Mouse (Mus musculus) gonadal fat pad, adult 2 months (tissue): ENCODE measurements around the gene AI661453. TPM values are rescaled to one million over a fixed set of nuclear protein-coding genes. Genes with fewer than 3 reads are reported as not detected.
"Not testable (repeated sequence)": the region's sequence is repeated elsewhere in the genome, so short reads cannot be mapped to it uniquely, and the experiment has no call there.

Experiments
- DNase-seq: peaks from one replicate; pipeline ENCODE4 v3.0.0-alpha.2; 2012; ENCODE audit warnings: low read depth
- polyA plus RNA-seq: library from polyadenylated mRNA; depleted of rRNA; stranded (reverse); fragments of >200 nt; gene quantifications from 2 replicates; pipeline ENCODE4 v1.2.3, GENCODE M21; 2012; rRNA removed

AI661453 gene
- polyA plus RNA-seq, result 1.6 and 1.8 TPM in 2 replicates

GRCm38 (mm10) chr17:47436156-47436906 lies at the start of gene AI661453:
TSS of gene AI661453 (plus strand) at chr17:47436615.
- no peak for DNase-seq

DNA sequence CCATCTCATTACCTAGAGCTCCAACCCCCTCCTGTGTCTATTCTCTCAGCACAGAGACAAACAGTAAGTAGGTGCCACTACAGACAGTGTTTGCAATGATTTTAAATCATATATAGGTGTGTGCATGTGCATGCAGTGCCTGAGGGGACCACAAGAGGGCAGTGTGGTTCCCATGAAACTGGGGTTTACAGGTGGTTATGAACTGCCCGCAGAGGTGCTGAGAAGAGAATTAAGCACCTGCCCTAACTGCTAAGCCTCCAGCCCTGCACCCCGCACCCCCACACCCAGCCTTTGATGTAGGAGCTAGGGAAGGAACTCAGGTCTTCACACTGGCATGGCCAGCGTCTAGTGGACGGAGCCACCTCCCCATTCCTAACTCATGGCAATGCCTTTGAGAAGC lies 49.8 kb upstream of the AI661453 start:
- DNase-seq, result no peak

- DNase-seq, result no peak
Measured at GRCm38 (mm10) chr17:47394223-47394869, 42.1 kb upstream of the AI661453 start.

GRCm38 (mm10) chr17:47395376-47395913 lies 41.0 kb upstream of the AI661453 start:
- peak; percentile 22 for DNase-seq

DNA sequence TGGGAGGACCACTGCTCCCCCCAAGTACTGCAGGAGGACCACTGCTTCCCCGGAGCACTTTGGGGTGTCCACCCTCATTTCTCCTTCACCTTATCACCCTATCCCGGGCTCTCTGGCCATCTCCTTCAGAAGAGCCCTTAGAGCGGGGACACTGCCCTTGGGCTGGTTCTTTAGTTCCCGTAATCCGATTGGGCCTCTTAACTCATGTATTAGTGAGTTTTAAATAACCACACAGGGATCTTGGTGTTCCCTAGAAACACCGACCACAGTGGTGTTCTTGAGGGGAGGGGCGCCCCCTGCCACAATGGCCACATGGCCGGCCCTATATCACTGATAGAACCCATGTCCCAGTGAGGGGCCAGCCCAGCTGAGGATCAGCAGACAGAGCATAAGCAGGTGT lies 37.3 kb upstream of the AI661453 start:
- no peak for DNase-seq

DNA sequence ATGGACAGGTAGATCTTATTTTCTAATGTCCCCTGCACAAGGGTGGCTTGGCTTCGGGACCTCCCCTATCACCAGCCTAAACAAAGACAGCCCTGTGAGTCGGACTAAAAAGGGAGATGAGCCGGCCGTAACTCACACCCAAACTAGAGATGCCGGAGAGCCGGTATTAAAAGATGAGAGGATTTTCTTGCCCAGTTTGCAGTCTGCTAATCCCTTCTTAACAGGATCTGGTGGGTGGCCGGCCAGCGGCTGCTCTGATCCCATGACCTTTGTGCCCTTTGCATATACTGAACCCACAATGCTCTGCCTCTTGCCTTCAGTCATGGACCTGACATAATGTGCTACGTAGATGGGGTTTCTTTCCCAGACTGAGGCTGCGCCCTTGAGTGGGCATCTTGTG lies 36.0 kb upstream of the AI661453 start, which contains the start of gene Guca1a:
Gene Guca1a, minus strand, starts transcription at position 134 of the 400 bp plus-strand sequence.
- DNase-seq, result no peak

DNA sequence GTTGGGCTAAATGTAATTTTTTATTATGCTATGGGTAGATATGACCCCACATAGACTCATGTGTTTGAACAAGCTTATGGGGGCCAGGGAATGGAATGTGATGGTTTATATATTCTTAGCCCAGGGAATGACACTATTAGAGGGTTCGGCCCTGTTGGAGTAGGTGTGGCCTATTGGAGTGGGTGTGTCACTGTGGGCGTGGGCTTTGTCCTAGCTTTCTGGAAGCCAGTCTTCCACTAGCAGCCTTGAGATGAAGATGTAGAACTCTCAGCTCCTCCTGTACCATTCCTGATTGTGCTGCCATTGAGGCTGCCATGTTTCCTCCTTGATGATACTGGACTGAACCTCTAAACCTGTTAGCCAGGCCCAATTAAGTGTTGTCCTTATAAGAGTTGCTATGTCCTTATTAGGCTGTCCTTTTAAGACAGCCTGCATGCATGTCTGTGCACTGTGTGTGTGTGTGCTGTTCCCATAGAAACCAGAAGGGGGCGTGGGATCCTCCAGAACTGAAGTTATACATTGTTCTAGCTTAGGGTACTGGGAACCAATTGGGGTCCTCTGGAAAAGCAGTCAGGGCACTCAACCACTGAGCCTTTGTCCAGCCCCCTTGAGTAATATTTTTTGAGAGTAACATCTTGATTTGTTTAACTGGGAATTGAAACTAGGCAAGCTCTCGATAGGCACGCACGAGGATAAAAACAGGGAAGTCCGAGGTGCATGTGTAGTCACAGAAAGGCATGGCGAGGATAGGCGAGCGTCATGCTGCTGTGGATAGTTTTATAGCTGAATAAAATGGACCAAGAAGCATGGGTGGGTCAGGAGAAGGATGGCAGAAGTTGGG lies 28.5 kb upstream of the AI661453 start:
- no peak for DNase-seq

- DNase-seq, result no peak
Measured at GRCm38 (mm10) chr17:47408558-47408898, 27.9 kb upstream of the AI661453 start.

DNA sequence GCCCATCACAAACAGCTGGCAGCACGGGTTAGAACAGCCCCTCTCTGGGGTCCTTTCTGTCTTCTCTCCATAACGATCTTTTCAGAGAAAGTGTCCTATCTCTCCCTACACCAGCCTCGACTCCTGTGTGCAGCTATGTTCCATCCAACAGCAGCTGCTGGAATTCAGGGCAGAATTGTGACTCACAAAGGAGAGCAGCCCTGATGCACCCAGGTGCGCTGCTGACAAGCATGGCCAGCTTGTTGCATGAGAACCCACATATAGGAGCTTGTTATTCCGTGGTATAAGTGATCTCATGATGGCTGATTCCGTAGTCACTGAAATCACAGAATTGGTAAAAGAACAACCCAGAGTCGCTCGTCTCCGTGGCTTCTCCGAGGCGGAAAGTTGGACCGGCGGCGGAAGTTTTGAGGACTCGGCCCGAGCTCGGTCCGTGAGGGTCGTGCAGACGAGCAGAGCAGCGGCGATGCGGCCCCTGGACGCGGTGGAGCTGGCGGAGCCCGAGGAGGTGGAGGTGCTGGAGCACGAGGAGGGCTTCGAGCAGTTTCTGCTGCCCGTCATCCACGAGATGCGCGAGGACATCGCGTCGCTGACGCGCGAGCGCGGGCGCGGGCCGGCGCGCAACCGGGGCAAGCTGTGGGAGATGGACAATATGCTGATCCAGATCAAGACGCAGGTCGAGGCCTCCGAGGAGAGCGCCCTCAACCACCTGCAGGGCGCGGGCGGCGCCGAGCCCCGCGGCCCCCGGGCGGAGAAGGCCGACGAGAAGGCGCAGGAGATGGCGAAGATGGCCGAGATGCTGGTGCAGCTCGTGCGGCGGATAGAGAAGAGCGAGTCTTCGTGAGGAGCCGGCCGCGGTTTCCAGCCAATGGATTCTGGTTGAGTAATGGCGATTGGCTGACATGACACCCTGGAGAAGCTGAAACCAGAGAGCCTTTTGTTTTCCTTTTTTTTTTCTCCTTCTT lies 26.2 kb upstream of the AI661453 start:
- DNase-seq, result not testable (repeated sequence)

DNA sequence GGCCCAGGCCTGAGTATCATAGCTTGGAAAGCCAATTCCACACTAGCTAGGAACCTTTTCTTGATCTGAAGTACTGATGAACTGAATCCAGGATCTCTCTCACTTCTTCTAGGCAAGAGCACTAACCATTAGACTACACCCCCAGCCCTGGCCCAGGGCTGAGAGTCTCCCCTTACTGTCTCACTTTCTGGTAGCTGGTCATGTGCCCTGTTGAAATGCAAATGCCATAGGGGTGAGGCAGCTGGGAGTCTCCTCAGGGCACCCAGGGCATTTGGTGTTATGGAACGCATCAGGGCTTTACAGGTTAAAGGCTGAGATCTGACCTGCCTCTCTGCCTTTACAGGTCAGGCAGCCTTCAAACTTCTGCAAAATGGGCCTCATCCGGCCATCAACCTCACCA lies 16.2 kb upstream of the AI661453 start:
- DNase-seq, result no peak

DNA sequence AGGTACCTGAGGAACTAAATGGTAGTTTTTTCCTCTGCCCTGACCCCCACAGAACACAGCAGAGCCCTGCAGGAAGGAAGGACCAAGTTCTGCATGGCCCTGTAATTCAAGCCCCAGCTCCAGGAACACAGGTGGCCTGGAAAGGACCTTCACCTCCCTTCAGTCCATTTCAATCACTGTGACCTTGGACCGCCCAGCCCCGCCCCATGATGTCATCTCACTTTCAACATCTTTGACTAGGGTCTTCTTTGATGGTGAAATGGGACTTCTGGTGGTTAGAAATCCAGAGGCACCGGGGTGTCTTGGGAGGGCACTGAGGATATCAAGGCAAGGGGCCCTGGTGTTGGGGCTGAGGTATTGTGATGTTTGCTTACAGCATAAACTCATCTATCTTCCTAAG lies 14.8 kb upstream of the AI661453 start:
- no peak for DNase-seq

DNA sequence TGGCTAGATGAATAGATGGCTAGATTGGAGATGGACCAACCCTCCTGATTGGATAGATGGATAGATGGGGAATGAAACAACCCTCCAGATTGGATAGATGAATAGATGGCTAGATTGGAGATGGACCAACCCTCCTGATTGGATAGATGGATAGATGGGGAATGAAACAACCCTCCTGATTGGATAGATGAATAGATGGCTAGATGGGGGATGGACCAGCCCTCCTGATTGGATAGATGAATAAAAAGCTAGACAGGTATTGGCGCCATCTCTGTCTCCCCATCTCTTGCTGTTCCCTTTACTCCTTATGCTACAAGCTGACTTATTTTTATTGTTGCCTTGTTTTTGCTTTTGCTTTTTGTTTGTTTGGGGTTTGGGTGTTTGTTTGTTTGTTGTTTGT lies 13.8 kb upstream of the AI661453 start:
- DNase-seq, result not testable (repeated sequence)

- no peak for DNase-seq
Measured at GRCm38 (mm10) chr17:47424186-47424585, 12.2 kb upstream of the AI661453 start.

DNA sequence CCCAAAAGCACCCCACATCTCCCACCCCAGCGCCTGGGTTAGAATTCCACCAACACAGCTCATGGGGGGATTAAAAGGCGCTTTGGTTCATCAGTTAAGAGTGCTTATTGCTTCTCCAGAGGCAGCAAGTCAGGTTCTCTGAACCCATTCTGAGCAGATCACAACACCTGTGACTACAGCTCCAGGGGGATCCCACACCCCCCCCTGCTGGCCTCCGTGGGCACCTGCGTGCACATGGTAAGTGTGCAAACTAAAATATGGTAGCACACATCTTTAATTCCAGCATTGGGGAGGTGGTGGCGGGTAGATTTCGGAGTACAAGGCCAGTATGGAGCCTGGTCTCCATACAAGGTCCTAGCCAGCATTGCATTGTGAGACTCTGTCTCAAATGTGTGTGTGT lies 9.1 kb upstream of the AI661453 start:
- no peak for DNase-seq

- no peak for DNase-seq
Measured at GRCm38 (mm10) chr17:47428831-47429304, 7.5 kb upstream of the AI661453 start.

GRCm38 (mm10) chr17:47430815-47431214 lies 5.6 kb upstream of the AI661453 start:
- DNase-seq, result no peak

DNA sequence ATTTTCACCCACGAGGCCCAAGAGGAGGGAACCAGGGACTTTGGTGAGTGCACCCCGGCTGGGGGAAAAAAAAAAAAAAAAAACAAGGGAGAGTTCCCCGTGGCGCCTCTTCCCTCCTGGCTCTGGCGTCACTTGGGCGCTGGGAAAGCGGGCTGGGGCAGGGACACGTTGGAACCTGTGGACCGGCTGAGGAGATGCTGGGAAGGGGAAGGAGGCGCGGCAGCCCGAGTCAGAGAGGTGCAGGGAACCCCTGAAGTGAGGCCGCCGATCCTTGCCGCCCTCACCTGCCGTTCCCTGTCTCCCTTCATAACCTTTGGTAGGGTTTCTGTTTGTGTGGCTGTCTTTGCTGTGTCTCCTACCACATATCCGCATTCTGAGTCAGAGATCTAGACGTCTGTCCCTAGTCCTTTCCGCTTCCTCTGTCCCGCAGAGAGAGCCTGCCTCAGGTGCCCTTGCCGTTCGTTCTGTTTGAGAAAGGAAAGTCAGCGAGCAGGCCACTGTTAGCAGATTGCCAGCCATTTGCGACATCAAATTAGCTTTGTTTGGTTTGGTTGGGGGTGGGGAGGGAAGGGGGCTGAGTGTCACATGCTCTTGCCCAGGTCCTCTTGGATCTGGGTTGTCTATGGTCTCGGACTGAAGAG lies 612 bp downstream of the AI661453 start, which contains the start of gene 1700001C19Rik:
Gene 1700001C19Rik, minus strand, starts transcription at position 470 of the 641 bp plus-strand sequence.
- DNase-seq, result no peak

- DNase-seq, result no peak
Measured at GRCm38 (mm10) chr17:47438611-47439010, 2.2 kb downstream of the AI661453 start.

GRCm38 (mm10) chr17:47439396-47440028 lies 3.1 kb downstream of the AI661453 start:
- no peak for DNase-seq
